Mouse (Mus musculus): ENCODE results near the gene Gpbar1.
A peak's percentile ranks its signal among the peaks of the same experiment; 100 is the strongest.

The Gpbar1 gene

GRCm38 (mm10) chr1:74277883-74278537 lies 340 bp upstream of the Gpbar1 start:
- no peak for DNase-seq (ENCODE audit: low read depth in 2 of 2, low spot score in 2 of 2)

DNA sequence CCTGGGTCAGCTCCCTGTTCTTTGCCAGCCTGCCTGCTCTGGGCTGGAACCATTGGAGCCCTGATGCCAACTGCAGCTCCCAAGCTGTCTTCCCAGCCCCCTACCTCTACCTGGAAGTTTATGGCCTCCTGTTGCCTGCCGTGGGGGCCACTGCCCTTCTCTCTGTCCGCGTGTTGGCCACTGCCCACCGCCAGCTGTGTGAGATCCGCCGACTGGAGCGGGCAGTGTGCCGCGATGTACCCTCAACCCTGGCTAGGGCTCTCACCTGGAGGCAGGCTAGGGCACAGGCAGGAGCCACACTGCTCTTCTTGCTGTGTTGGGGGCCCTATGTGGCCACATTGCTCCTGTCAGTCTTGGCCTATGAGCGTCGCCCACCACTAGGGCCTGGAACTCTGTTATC lies 638 bp downstream of the Gpbar1 start:
- no peak for DNase-seq (ENCODE audit: low read depth in 2 of 2, low spot score in 2 of 2)

- no peak for DNase-seq (ENCODE audit: low read depth in 2 of 2, low spot score in 2 of 2)
Measured at GRCm38 (mm10) chr1:74280591-74281325, 2.4 kb downstream of the Gpbar1 start.

DNA sequence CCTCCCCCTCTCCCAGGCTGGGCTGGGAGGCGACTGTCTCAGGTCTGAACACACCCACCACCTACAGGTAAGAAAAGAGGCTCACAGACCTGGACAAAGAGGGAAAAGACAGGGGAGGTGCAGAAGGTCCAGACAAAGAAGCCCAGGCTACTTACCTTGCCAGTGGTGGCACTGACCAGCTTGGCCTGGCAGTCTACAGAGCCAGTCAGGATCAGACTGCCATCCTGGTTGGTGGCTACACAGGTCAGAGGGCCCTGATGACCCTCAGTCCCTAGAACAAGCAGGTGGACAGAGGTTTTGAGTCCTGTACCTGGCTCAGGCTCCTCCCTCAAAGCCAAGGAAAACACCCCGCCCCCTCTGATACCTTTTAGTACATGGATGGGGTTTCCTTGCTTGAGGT lies 3.0 kb downstream of the Gpbar1 start:
- DNase-seq (ENCODE audit: low read depth in 2 of 2, low spot score in 2 of 2), result no peak

GRCm38 (mm10) chr1:74281886-74282285 lies 3.5 kb downstream of the Gpbar1 start:
- no peak for DNase-seq (ENCODE audit: low read depth in 2 of 2, low spot score in 2 of 2)

DNA sequence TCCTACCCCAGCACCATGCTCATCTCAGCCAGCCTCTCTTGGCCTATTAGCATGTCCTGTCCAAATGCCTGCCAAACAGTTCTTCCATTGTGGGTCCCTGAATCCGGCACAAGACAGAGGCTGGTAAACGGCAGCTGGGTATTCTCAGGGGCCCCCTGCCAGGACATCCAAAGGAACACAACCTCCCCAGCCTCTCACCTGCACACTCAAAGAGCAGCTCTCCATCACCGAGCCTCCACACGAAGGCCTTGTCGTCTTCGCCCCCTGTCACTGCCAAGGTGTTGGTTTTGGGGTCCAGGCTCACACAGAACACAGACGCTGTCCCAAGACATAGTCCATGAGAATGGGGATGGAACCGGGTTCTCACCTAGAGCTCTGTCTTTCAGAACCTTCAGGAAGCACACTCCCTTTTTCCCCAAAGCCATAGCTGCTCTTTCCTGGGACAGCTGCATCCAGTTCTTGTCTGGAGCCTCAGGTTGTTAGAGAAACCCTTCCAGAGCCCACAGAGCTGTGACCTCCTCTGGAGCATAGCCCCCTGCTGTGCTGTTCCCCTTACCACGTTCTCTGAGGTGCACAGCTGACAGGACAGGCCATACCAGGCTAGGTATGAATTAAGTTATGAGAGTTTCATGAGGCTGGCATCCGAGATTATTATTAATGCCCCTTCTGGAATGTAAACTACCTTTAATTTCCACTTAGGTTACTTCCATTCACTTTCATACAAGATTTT lies 4.7 kb downstream of the Gpbar1 start:
- DNase-seq (ENCODE audit: low read depth in 2 of 2, low spot score in 2 of 2), result no peak

DNA sequence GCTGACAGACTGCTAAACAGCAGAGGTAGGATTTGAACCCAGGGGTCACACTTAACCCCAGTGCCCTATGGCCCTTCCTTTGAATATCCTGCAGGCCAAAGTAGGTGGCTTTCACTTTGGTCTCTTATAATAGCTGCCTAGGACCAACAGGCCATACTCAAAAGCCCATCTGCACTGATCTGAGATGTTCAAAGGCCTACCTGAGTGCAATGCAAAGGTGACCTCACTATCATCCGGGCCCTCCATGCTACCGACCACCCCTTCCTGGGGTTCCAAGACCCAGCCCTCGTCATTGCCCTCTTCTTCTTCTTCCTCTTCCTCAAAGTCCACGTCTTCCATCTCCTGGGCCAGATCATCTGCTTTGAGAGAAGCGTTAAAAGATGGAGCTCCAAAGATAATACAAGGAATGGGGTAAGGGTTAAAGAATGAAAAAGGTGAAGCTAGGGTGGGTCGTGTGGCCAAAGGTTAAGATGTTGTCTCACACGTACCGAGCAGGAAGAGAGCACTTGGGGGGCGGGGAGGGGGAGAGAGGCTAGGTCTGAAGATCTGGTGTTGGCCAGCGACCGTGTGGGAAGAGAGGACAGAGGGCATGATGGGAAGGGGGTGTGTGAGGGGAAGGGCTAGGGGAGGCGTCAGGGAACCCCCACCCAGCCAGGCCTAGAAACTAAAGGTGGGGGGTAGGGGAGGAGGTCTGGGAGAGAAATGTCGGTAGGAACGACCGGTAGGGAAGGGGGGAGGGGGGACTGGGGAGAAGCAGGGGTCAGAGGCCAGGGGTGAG lies 5.5 kb downstream of the Gpbar1 start:
- DNase-seq (ENCODE audit: low read depth in 2 of 2, low spot score in 2 of 2), result peak; percentile 23 to 31

- peak; percentile 100 for DNase-seq (ENCODE audit: low read depth in 2 of 2, low spot score in 2 of 2)
Measured at GRCm38 (mm10) chr1:74284543-74285160, 6.3 kb downstream of the Gpbar1 start, which contains the start of the genes Aamp and Pnkd. Gene Aamp (minus strand): TSS chr1:74284738. Gene Pnkd (plus strand): TSS chr1:74284930.

DNA sequence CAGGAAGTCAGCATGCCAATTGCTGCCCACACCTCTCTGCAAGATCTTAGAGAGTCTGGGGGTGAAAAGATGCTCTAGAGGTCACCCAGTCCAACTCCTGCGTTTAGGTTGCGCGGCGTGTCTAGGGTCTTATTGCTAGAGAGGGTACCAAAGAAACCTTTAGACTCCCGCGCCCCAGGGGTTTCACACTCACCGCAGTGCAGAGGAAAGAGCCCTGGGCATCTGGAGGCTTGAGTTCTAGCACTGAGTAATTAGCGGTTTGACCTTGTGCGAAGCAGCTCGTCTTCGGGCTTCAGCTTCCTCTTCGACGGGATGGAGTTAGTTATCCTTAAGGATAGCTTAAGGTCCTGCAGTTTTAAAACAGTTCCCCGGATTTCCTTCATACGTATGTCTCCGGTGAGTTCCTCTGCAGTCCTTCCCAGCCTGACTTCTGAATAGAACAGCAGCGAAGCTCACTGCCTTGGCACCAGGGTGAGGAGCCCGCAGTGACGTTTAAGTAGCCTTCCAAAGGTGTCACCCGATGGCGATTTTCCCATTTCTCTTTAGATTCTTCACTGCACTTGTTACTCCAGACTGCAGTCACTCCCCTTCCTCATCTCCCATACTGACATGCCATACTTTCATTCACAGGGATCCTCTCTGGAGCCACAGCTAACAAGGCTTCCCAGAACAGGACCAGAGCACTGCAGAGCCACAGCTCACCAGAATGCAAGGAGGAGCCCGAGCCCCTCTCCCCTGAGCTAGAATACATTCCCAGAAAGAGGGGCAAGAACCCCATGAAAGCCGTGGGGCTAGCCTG lies 7.1 kb downstream of the Gpbar1 start:
- no peak for DNase-seq (ENCODE audit: low read depth in 2 of 2, low spot score in 2 of 2)

- peak in 1 of 2 experiments; percentile 18 for DNase-seq (ENCODE audit: low read depth in 2 of 2, low spot score in 2 of 2)
Measured at GRCm38 (mm10) chr1:74286869-74287607, 8.7 kb downstream of the Gpbar1 start.

DNA sequence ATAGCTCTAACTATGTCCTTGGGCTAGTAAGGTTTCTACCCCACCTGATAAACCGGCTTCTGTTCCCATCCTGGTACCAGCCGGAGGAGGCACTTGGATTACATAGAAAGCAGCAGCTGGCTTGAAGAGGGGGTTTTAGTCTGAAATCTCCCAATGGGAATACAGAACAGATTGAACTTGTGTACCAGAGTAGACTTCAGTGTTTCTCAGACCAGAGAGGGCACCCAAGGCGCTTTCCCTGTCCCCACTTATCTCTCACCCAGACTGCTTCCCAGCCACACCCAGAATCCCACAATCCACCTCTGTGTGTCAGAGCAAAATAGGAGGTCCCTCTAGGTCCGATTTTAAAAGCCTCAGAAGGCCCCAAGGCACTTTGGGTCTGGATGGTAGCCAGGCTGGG lies 10.0 kb downstream of the Gpbar1 start:
- no peak for DNase-seq (ENCODE audit: low read depth in 2 of 2, low spot score in 2 of 2)

DNA sequence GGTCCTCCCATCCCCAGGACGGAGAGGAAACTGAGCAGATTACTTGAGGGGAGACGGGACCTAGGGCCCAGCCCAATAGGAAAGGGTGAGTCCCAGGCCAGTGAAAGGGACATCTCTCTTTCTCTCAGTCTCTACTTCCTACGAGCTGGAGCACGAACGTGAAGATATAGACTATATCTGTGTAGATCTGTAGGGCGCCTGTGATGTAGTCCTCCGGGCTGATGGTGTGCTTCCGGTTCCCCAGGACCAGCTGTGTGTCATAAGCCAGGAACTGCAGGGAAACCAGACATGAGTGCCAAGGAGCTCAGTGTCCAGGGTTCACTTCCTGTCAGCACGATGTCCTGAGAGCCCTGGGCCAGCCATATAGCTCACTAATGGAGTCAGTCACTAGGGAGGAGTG lies 10.9 kb downstream of the Gpbar1 start:
- no peak for DNase-seq (ENCODE audit: low read depth in 2 of 2, low spot score in 2 of 2)

- no peak for DNase-seq (ENCODE audit: low read depth in 2 of 2, low spot score in 2 of 2)
Measured at GRCm38 (mm10) chr1:74289740-74290139, 11.4 kb downstream of the Gpbar1 start.

GRCm38 (mm10) chr1:74290141-74290540 lies 11.8 kb downstream of the Gpbar1 start:
- DNase-seq (ENCODE audit: low read depth in 2 of 2, low spot score in 2 of 2), result no peak

DNA sequence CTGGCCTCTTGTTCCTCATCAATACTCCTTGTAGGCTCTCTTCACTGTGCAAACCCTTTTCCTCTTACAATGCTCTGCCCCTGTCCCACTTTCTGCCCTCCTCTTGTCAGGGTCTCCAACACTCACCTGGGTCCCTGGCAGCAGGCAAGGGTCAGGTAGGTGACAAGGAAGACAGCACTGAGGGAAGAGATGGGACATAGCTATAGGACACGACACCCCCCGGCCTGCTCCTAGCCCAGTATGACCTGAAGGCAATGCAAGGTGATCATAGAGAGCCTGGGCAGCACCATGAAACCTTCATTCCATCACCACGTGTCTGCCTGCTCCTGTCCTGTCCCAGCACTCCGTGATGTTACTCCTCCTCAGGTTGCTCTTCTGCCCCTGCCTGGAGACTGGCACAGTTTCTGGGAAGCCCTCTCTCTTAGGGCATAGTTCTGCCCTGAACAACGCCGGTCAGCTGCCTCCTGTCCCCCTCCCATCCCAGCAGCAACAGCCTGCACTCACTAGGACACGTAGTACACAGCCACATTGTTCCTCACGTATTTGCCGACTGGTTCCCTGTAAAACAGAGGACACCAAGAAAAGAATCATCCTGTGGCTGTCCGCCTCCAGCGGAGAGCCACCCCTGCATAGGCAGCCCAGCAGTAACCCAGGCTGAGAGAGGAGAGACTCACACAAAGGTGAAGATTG lies 14.1 kb downstream of the Gpbar1 start:
- DNase-seq (ENCODE audit: low read depth in 2 of 2, low spot score in 2 of 2), result no peak

DNA sequence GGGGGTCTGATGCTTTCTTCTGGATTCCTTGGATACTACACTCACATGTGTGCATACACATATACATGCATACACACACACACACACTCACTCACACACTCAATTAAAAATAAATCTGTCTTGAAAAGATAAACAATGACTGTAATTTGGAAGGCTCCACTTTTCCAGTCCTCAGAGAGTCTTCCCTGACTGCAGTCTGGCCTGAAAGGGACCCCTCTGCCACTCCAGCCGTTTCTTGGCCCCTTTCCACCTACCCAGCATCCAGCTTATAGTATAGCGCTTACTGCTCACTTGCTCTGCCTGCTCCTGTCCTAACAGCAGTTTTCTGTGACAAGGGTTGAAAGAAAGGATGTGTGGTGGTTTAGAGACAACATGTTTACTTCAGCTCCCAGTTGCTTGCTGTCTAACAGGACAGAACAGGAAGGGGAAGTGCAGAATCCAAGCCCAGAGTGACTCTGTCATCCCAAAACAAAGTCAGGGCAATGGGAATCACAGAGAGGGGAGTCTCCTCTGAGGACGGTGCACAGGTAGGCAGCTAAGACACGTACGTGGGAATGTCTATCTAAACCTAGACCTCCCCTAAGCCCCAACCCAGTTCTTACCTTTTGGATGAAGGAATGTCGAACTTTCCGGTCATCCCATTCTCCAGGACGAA lies 15.1 kb downstream of the Gpbar1 start:
- DNase-seq (ENCODE audit: low read depth in 2 of 2, low spot score in 2 of 2), result no peak

DNA sequence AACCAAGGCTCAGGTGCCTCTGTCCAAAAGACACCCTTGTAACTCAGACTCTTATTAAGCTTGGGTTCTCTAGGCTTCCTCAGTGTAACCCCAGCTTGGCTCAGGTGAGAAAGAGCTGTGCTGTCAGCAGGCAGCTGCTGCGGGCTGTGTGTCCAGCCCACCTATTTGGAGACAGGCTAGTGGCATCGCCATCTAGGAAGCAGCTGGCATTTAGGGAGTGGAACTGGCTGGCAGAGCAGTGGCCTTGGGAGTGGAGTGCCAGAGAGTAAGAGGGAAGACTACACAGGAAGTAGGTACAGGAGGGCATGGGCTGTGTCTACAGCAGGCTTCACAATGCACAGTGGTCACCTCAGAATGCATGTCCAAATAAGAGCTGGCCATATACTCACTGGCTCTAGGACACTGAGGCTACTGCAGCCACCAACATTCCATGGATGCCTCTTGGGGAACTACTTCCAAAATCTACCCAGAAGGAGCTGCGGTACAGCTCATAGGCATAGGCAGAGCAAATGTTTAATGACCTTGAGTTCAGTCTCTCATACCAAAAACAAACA lies 15.8 kb downstream of the Gpbar1 start:
- no peak for DNase-seq (ENCODE audit: low read depth in 2 of 2, low spot score in 2 of 2)
